In the genomic region with DNA sequence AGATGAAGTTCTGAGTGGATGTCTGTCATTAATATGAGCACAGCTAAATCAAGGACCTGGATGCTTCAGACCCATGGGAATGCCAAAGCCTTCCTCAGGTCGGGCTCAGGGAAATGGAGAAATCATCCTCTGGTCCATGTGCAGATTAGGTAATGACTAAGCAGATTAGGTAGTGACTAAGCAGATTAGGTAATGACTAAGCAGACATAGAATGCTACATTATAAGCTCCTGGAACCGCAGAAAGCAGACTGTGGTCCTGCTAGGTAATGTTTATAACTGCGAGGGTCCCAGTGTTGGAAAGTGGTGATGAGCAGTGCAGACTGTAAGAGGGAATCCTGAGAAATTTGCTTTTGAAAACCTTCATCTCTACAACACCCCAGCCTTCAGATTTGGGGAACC, we compare ENCODE assay signal across 29 mouse cellular contexts. TPM values are rescaled to one million over a fixed set of nuclear protein-coding genes. Genes with fewer than 3 reads are reported as not detected.
A peak's percentile ranks its signal among the peaks of the same experiment; 100 is the strongest.
DNase-seq lines count a peak whose midpoint lies in the region; ATAC-seq and TF ChIP-seq lines count a peak whose summit lies in the region.
"Had no signal": no experiment of that assay in that cellular context is flagged by ENCODE, and none has a peak within 500 bp of the region (broad histone marks: within the 10 kb centered on the region; RNA-seq: fewer than 3 reads in every experiment).

No protein-coding gene starts in this region.

- 0 out of 2 replicates have a peak, but pooled peaks cover 3% of the 10 kb centered on the region for H3K27me3 ChIP-seq in heart, embryonic 13.5 days (replicated peaks)
- H3K27me3 ChIP-seq in heart, embryonic 10.5 days (ENCODE audit: insufficient read depth, poor library complexity, severe bottlenecking), result no peaks in the 10 kb centered on the region
- peaks cover 46% of the 10 kb centered on the region for H3K27me3 ChIP-seq in liver, embryonic 15.5 days
- H3K27me3 ChIP-seq: embryonic facial prominence, embryonic 13.5 days; forebrain, embryonic 13.5 days; midbrain, embryonic 15.5 days; stomach, embryonic 15.5 days had no signal

- no peak for ATAC-seq in heart, embryonic 13.5 days (ENCODE audit: extremely low read depth, insufficient number of reproducible peaks, low FRiP score, low TSS enrichment)
- ATAC-seq in liver, embryonic 15.5 days (ENCODE audit: insufficient read depth), result no peak
- ATAC-seq: forebrain, embryonic 13.5 days; intestine, postnatal 0 days; midbrain, embryonic 15.5 days had no signal

- DNase-seq in heart, embryonic 10.5 days (ENCODE audit: low spot score), result no peak
- DNase-seq in 3134 (ENCODE audit: extremely low read depth, insufficient read length, low spot score) (peak; percentile 21), ES-E14 (ENCODE audit: low read depth, low spot score) (no peak), adipocyte (ENCODE audit: low spot score) (no peak)
- DNase-seq in gastrocnemius, postnatal 25 days, result no peak
- DNase-seq in left cerebral cortex, adult 2 months (ENCODE audit: extremely low spot score in 1 of 2, low spot score in 2 of 2), result no peak
- DNase-seq: adrenal gland, postnatal 25 days; B cell, adult 2 months; cerebellum, adult 18-20 months; cerebellum, postnatal 10 days; gastrocnemius, postnatal 14 days; heart, postnatal 4 days; kidney, adult 9 months; kidney, postnatal 14 days; left cerebral cortex, postnatal 4 days; lung, adult 2 months; lung, postnatal 10 days; right cerebral cortex, postnatal 25 days had no signal

- no peak overlapping the region for H3K27ac ChIP-seq in heart, embryonic 13.5 days (replicated peaks)
- no peak overlapping the region for H3K27ac ChIP-seq in heart, embryonic 10.5 days
- no peak overlapping the region for H3K27ac ChIP-seq in ES-E14 (ENCODE audit: insufficient read depth, low read depth, low read length, poor library complexity, severe bottlenecking)
- H3K27ac ChIP-seq in liver, embryonic 15.5 days (replicated peaks), result no peak overlapping the region
- no peak overlapping the region for H3K27ac ChIP-seq in left cerebral cortex, adult 2 months
- H3K27ac ChIP-seq: embryonic facial prominence, embryonic 13.5 days; forebrain, embryonic 13.5 days; hindbrain, embryonic 14.5 days; macrophage; midbrain, embryonic 15.5 days; stomach, embryonic 15.5 days had no signal

- no peak overlapping the region for H3K4me3 ChIP-seq in heart, embryonic 13.5 days
- H3K4me3 ChIP-seq in heart, embryonic 10.5 days, result no peak overlapping the region
- no peak overlapping the region for H3K4me3 ChIP-seq in ES-E14 (ENCODE audit: insufficient read depth in 1 of 2, low read depth in 1 of 2, low read length in 2 of 2, poor library complexity in 1 of 2, severe bottlenecking in 1 of 2)
- no peak overlapping the region for H3K4me3 ChIP-seq in liver, embryonic 15.5 days (replicated peaks)
- H3K4me3 ChIP-seq in left cerebral cortex, adult 2 months, result no peak overlapping the region
- H3K4me3 ChIP-seq: embryonic facial prominence, embryonic 13.5 days; forebrain, embryonic 13.5 days; midbrain, embryonic 15.5 days; stomach, embryonic 15.5 days had no signal

- 72% methylated on average over 3 of the region's 3 CpGs for WGBS in heart, embryonic 13.5 days
- 74% methylated on average over 3 of the region's 3 CpGs for WGBS in heart, embryonic 10.5 days
- 62% methylated on average over 3 of the region's 3 CpGs for WGBS in liver, embryonic 15.5 days (ENCODE audit: insufficient replicate concordance)

- H3K4me2 ChIP-seq in heart, embryonic 13.5 days, result peak overlapping the region; percentile 27
- H3K4me2 ChIP-seq in liver, embryonic 15.5 days, result peak overlapping the region; percentile 26; the same call in 1 of the 2 replicates
- H3K4me2 ChIP-seq: embryonic facial prominence, embryonic 13.5 days; forebrain, embryonic 13.5 days; heart, embryonic 11.5 days; hindbrain, embryonic 14.5 days; midbrain, embryonic 15.5 days; stomach, embryonic 15.5 days had no signal

- H3K36me3 ChIP-seq in heart, embryonic 13.5 days, result no peaks in the 10 kb centered on the region
- H3K36me3 ChIP-seq in heart, embryonic 10.5 days, result no peaks in the 10 kb centered on the region
- H3K36me3 ChIP-seq in ES-E14 (ENCODE audit: control insufficient read depth, insufficient read depth, low read length, poor library complexity, severe bottlenecking), result no peaks in the 10 kb centered on the region
- H3K36me3 ChIP-seq in liver, embryonic 15.5 days (replicated peaks), result no peaks in the 10 kb centered on the region
- H3K36me3 ChIP-seq: embryonic facial prominence, embryonic 13.5 days; G1E; midbrain, embryonic 15.5 days; stomach, embryonic 15.5 days had no signal

- no peak overlapping the region for H3K9ac ChIP-seq in heart, embryonic 13.5 days
- H3K9ac ChIP-seq in ES-E14 (ENCODE audit: insufficient read depth, low read depth, low read length, poor library complexity, severe bottlenecking), result no peak overlapping the region
- no peak overlapping the region for H3K9ac ChIP-seq in liver, embryonic 15.5 days
- H3K9ac ChIP-seq: embryonic facial prominence, embryonic 13.5 days; forebrain, embryonic 13.5 days; hindbrain, embryonic 14.5 days; midbrain, embryonic 15.5 days; stomach, embryonic 15.5 days had no signal

- TF ChIP-seq CTCF in left cerebral cortex, adult 2 months (IDR thresholded peaks at IDR 0.05), result no peak

- in situ Hi-C loops in ES-E14 (cut with MboI; ENCODE audit: low sequenced_read_pairs in 2 of 2, unreplicated experiment in 2 of 2), result no loop called here

- H3K4me1 ChIP-seq in heart, embryonic 13.5 days, result peaks cover 6% of the 10 kb centered on the region
- H3K4me1 ChIP-seq in heart, embryonic 10.5 days, result peaks cover 12% of the 10 kb centered on the region
- H3K4me1 ChIP-seq in ES-E14 (ENCODE audit: control insufficient read depth in 2 of 2, insufficient read depth in 2 of 2, low read length in 2 of 2, poor library complexity in 1 of 2), result peaks cover 3 to 6% of the 10 kb centered on the region in 2 experiments; a peak in 2 of 4 replicates
- H3K4me1 ChIP-seq in liver, embryonic 15.5 days (replicated peaks), result peaks cover 36% of the 10 kb centered on the region
- H3K4me1 ChIP-seq: stomach, embryonic 15.5 days had no signal

- no peaks in the 10 kb centered on the region for H3K9me3 ChIP-seq in heart, embryonic 13.5 days
- H3K9me3 ChIP-seq in heart, embryonic 10.5 days, result no peaks in the 10 kb centered on the region
- no peaks in the 10 kb centered on the region for H3K9me3 ChIP-seq in ES-E14 (ENCODE audit: control insufficient read depth, insufficient read depth, low read depth, low read length)
- no peaks in the 10 kb centered on the region for H3K9me3 ChIP-seq in liver, embryonic 15.5 days (replicated peaks)
- H3K9me3 ChIP-seq: embryonic facial prominence, embryonic 13.5 days; forebrain, embryonic 13.5 days; G1E; midbrain, embryonic 15.5 days; stomach, embryonic 15.5 days had no signal

- intact Hi-C loops in left cerebral cortex, adult 2 months (cut with DNase I), result no loop called here

TF ChIP-seq in ES-E14, 5 proteins besides CTCF, POLR2A, EP300 and RAD21:
- peak; percentile 72 for TF ChIP-seq MAFK (IDR thresholded peaks at IDR 0.05; ENCODE audit: insufficient read depth, low read depth, low read length)
- no peak for TF ChIP-seq CHD2 (IDR thresholded peaks at IDR 0.05; ENCODE audit: low read depth, low read length)
TF ChIP-seq in ES-E14: peak in this region for 1.

RNA-seq across cellular contexts. Expression of gene Sertad2, which starts 4.6 kb away (rescaled TPM):
- 30.5 and 32.7 TPM in 2 replicates for polyA plus RNA-seq in heart, embryonic 13.5 days (2015; fragmentation: Nextera tagmentation; extraction: Ambion mirVana)
- 33.7 and 34.1 TPM in 2 replicates for polyA plus RNA-seq in heart, embryonic 10.5 days (2016; fragmentation: Nextera tagmentation; extraction: Ambion mirVana)
- total RNA-seq in ES-E14 (2012; rRNA removed), result 13.9 and 16.0 TPM in 2 replicates
- 36.0 and 41.3 TPM in 2 replicates for polyA plus RNA-seq in liver, embryonic 15.5 days (2015; fragmentation: Nextera tagmentation; extraction: Ambion mirVana)
- total RNA-seq in gastrocnemius, postnatal 25 days (2021), result 1 to 10 TPM; 8.4 to 9.2 TPM
- 10 to 100 TPM; 23.0 to 28.5 TPM for total RNA-seq in left cerebral cortex, adult 2 months (2021)
